Mouse (Mus musculus) kidney, postnatal 36 days (tissue): ENCODE results near the gene Art5.
A peak's percentile ranks its signal among the peaks of the same experiment; 100 is the strongest.

Experiments
- DNase-seq, 2 experiments: peaks; one replicate each; pipeline ENCODE4 v3.0.0; 2021 to 2022; ENCODE audit warnings: mixed read lengths in 2 of 2

The Art5 gene

GRCm38 (mm10) chr7:102081784-102082183 is 27.5 kb downstream of the Art5 start:
- DNase-seq = no peak

DNA sequence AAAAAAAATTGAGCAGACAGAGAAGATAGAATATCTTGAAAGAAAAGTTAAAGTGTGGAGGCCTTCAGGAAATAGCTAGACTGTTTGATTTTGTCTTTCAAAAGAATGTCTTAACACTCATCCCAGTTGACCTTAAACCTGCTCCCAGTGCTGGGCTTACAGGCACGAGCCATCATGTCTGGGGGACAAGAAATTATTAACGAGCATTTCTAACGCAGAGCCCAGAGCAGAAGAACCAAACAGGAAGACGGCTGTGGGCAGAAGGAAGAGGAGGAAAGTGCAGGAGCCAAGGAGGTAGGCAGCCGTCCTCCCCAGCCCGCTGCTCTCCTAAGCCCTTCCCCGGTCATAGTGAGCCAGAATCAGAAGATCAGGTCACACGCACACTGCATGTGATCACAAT is 29.0 kb downstream of the Art5 start:
- DNase-seq = peak; percentile 22 to 32

DNA sequence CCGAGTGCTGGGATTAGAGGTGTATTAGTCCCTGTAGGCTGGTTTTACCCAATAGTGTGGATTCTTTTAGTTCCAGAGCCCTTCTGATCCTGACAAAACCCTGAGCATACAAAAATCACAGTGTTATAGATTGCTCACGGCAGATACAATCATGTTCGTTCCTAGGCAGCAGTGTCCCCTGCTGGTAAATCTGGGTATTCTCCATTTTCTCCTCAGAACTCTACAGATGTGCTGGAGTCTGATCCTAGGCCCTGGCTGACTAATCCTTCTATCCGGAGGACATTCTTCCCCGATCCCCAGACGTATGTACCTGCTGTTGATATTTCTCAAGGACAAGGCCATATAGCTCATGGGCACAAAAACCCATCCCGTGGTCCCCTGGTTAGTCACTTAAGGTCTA is 30.8 kb downstream of the Art5 start:
- peak; percentile 35 to 58 for DNase-seq

DNA sequence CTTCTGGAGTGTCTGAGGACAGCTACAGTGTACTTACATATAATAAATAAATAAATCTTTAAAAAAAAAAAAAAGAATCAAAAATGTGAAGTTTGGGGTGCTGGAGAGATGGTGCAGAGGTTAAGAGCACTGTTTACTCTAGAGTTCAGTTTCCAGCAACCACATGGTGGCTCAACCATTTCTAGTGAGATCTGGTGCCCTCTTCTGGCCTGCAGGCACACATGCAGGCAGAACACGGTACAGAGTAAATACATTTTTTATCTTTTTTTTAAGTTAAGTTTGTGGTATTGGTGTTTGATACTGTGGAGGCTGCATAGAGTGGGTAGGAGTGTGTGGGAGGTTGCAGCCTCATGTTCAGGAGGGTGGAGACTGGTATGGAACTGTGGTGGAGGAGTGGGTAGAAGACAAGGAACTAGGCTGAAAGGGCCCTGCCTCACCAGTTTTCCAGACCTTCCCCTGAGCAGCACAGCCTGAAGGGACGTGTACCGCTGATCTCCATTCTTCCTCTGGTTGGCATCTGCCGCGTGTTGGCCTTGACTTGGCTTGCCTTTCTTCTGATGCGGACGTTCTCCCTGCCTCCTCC is 32.5 kb downstream of the Art5 start:
- DNase-seq = peak in 1 of 2 experiments; percentile 48

GRCm38 (mm10) chr7:102066363-102066762 is 42.9 kb downstream of the Art5 start:
- DNase-seq = no peak

DNA sequence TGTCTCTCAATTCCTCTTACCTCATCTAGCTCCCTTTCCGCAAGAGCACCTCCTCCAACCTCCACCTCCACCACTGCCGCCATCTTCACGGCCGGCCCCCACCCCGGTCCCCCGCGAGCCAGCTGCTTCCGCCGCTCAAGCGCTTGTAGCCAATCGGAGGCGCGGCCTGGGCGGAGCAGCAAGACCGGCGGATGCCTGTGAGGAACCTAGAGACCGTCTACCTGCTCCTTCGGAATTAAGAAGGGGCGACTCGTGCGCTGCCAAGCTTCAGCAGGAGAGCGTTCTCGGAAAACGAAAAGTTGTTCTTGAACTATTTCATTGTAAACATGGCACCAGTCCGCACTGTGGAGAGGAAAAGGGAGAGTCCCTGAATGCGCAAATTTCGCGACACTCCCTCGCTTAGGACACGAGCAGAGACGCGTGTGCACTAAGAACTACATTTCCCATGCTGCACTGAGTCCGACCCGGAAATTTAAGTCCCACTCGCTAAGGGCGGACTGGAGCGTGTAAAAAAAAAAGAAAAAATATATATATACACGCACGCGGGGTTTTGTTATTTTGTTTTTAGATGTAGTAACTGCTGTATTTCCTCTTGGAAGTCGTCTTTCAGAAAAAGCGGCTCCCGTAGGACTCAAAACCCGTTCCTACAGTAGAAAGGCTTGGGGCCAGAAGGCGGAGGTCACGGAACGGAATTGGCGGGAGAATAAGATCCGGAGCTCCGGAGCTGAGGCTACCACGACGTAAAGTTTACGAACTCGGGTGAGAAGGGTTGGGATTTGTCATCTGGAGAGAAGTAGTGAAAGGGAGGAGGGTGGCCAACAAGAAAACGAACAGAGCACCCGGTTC is 44.0 kb downstream of the Art5 start, which contains the start of the genes Rnf121, Xndc1 and Xntrpc:
Gene Rnf121 (minus strand): TSS at position 424 of the 846 bp plus-strand sequence.
Gene Xndc1 (plus strand): TSS at position 466 of the 846 bp plus-strand sequence.
Gene Xntrpc (plus strand): TSS at position 668 of the 846 bp plus-strand sequence.
- DNase-seq = peak; percentile 94 to 96

DNA sequence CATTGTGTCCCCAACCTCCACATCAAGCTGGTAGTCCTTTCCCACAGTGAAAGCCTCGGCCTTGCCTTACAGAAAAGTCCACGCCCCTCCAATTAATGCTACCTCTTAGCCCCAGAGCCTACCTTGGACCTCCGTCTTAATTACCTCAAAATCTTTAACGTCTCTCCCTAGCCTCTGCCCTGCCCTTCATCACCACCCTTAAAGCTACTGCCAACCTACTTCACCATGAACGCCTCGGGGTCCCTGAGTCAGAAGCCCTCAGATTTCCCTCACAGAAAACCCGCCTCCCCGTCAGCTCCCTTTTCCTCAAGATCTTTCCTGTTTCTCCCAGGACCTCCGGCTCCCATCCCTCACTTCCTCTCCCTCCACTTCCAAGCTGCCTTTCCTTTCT is 44.6 kb downstream of the Art5 start:
- no peak for DNase-seq

DNA sequence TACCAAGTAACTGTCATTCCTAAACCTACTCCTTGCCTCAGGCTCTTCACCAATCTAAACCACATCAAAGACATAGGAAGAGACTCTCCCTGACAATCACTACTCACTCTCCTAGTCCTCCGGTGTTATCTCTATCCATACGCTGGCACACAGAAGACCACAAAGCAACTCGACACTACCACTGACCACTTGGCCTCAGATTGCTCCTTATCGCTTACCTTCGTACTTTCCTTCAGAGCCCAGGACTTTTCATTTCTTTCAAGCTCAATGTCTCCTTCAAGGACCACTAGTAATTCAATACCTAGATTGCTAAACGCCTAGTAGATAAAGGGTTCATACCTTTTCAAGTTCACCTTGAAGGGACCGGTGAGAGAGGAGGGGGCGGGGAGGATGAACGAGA is 45.4 kb downstream of the Art5 start:
- DNase-seq = no peak

DNA sequence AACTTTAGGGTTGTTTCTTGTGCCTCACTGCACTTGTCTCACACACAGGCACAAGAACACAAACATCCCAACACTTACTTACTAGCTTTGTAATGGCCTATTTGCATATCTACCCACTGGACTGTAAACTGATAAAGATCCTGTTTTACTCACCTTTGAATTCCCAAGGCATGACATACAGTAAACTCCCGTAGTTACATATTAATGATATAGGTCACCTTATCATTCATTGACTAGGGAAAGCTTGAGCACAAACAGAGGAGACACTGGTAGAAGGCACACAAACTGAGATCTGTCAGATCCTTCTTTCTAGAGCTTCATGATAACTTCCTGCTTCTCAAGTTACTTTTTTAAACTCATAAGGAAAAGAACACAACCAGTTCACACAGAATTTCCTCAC is 47.1 kb downstream of the Art5 start:
- no peak for DNase-seq

DNA sequence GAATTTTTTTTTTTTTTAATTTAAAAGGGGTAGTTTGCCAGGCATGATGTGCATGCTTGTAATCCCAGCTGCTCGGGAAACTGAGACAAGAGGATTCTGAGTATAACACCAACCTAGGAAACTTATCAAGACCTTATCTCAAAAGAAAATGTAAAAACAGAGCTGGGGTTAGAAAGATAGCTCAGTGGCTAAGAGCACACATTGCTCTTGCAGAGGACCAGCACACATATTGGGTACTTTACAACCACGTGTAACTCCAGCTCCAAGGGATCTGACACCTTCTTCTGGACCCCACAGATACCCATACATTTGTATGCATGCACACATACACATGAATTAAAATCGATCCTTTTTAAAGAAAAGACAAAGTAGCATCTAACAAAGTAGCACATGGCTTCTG is 47.9 kb downstream of the Art5 start:
- no peak for DNase-seq

GRCm38 (mm10) chr7:102048524-102048923 is 60.8 kb downstream of the Art5 start:
- DNase-seq = peak in 1 of 2 experiments; percentile 11
